Mouse (Mus musculus): Measurements from ENCODE around the gene Wdr77. TPM values are rescaled to one million over a fixed set of nuclear protein-coding genes. Genes with fewer than 3 reads are reported as not detected.
"Not testable (repeated sequence)": the region's sequence is repeated elsewhere in the genome, so short reads cannot be mapped to it uniquely, and the experiment has no call there.

Gene Wdr77
- polyA plus RNA-seq, 1 experiment, result 56.9 TPM

DNA sequence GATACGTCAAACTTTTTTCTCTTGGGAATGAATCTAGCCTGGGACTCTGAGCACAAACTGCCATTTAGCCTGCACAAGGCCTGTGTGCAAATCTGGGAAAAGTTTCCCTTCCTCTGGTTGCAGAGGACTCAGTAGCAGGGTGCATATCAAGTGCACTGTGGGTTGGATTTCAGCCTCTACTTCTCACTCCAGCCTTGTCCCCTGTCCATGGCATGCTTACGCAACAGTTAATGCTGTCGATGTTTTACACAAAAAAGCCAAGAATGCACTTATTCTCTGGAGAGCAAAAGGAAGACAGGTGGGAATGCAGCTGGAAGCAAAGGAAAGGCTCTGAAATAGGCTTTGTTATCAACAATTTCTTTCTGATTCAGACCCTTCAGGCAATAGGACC lies 40.8 kb upstream of the Wdr77 start:
- DNase-seq, result no peak
- 73% methylated on average over 3 of the region's 3 CpGs for WGBS

GRCm38 (mm10) chr3:105920743-105921142 lies 38.4 kb upstream of the Wdr77 start:
- H3K4me3 ChIP-seq (replicated peaks; ENCODE audit: insufficient read depth, low read depth, low read length); H3K27ac ChIP-seq (ENCODE audit: insufficient read depth, low read length); DNase-seq; H3K4me1 ChIP-seq (ENCODE audit: control insufficient read depth, insufficient read depth, low read length); H3K27me3 ChIP-seq (ENCODE audit: control insufficient read depth, insufficient read depth, low read length): not testable (repeated sequence)

More for the DNA sequence above, 40.8 kb upstream of the Wdr77 start:
- no peak overlapping the region for H3K4me3 ChIP-seq (replicated peaks; ENCODE audit: insufficient read depth, low read depth, low read length)
- H3K27me3 ChIP-seq (ENCODE audit: control insufficient read depth, insufficient read depth, low read length), result no peaks in the 10 kb centered on the region
- no peak overlapping the region for H3K27ac ChIP-seq (ENCODE audit: insufficient read depth, low read length)
- H3K4me1 ChIP-seq (ENCODE audit: control insufficient read depth, insufficient read depth, low read length), result no peaks in the 10 kb centered on the region
- TF ChIP-seq POLR2A (IDR thresholded peaks at IDR 0.05; ENCODE audit: borderline replicate concordance, insufficient read depth, low read length) (no peak), CTCF (IDR thresholded peaks at IDR 0.05; ENCODE audit: borderline replicate concordance, insufficient read depth, low read depth, low read length) (no peak)

DNA sequence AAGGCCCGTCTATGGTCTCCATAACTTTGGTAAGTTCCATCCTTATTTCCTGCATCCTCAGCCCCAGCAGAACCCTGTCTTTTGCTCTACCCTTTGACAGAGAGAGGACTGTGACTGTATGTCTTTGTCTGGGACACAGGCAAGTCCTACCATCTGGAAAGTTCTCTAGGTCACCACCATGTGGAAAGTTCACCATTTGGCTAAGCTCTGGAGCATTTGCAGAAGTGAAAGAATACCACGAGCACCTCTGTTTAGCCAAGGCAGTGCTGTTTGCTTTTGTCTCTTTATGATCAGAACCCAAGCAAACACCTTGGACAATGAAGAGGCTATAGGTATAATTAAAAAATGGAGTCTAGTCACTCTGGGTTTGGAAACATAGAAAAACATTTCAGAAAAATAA lies 37.2 kb upstream of the Wdr77 start:
- WGBS, result 75% methylated on average over 2 of the region's 2 CpGs
- DNase-seq, result no peak
- Histone ChIP-seq H3K27ac (ENCODE audit: insufficient read depth, low read length) (no peak overlapping the region), H3K4me1 (ENCODE audit: control insufficient read depth, insufficient read depth, low read length) (no peaks in the 10 kb centered on the region), H3K4me3 (replicated peaks; ENCODE audit: insufficient read depth, low read depth, low read length) (no peak overlapping the region), H3K27me3 (ENCODE audit: control insufficient read depth, insufficient read depth, low read length) (no peaks in the 10 kb centered on the region)
- no peak for TF ChIP-seq POLR2A (IDR thresholded peaks at IDR 0.05; ENCODE audit: borderline replicate concordance, insufficient read depth, low read length)
- TF ChIP-seq CTCF (IDR thresholded peaks at IDR 0.05; ENCODE audit: borderline replicate concordance, insufficient read depth, low read depth, low read length), result no peak

DNA sequence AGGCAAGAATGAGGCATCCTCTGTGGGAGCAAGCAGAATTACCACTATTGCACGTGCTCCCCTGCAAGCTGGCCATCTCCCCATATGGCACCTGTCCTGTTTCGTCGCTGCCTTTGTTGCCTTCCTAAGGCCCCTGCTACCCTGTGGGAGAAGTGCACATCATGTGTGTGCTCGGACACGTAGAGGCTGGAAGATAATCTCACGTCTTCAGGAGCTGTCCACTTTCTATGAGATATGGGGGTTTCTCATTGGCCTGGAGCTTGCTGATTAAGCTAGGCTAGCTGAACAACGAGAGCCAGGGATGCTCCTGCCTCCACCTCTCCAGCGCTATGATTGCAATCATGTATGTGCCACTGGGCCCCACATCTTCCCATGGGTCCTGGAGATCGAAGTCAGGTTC lies 34.6 kb upstream of the Wdr77 start:
- no peak for TF ChIP-seq POLR2A (IDR thresholded peaks at IDR 0.05; ENCODE audit: borderline replicate concordance, insufficient read depth, low read length)
- no peak for TF ChIP-seq CTCF (IDR thresholded peaks at IDR 0.05; ENCODE audit: borderline replicate concordance, insufficient read depth, low read depth, low read length)
- no peaks in the 10 kb centered on the region for H3K4me1 ChIP-seq (ENCODE audit: control insufficient read depth, insufficient read depth, low read length)
- WGBS, result 77% methylated on average over 9 of the region's 9 CpGs
- no peak overlapping the region for H3K4me3 ChIP-seq (replicated peaks; ENCODE audit: insufficient read depth, low read depth, low read length)
- H3K27ac ChIP-seq (ENCODE audit: insufficient read depth, low read length), result no peak overlapping the region
- H3K27me3 ChIP-seq (ENCODE audit: control insufficient read depth, insufficient read depth, low read length), result no peaks in the 10 kb centered on the region
- no peak for DNase-seq

GRCm38 (mm10) chr3:105927561-105928194 lies 31.5 kb upstream of the Wdr77 start:
- no peak for TF ChIP-seq POLR2A (IDR thresholded peaks at IDR 0.05; ENCODE audit: borderline replicate concordance, insufficient read depth, low read length)
- no peak for TF ChIP-seq CTCF (IDR thresholded peaks at IDR 0.05; ENCODE audit: borderline replicate concordance, insufficient read depth, low read depth, low read length)
- DNase-seq, result no peak
- 83% methylated on average over 7 of the region's 7 CpGs for WGBS
- Histone ChIP-seq H3K27ac (ENCODE audit: insufficient read depth, low read length) (no peak overlapping the region), H3K27me3 (ENCODE audit: control insufficient read depth, insufficient read depth, low read length) (no peaks in the 10 kb centered on the region), H3K4me1 (ENCODE audit: control insufficient read depth, insufficient read depth, low read length) (no peaks in the 10 kb centered on the region), H3K4me3 (replicated peaks; ENCODE audit: insufficient read depth, low read depth, low read length) (no peak overlapping the region)

GRCm38 (mm10) chr3:105928195-105928569 lies 31.0 kb upstream of the Wdr77 start:
- DNase-seq, result no peak
- Histone ChIP-seq H3K4me1 (ENCODE audit: control insufficient read depth, insufficient read depth, low read length) (no peaks in the 10 kb centered on the region), H3K27me3 (ENCODE audit: control insufficient read depth, insufficient read depth, low read length) (no peaks in the 10 kb centered on the region), H3K27ac (ENCODE audit: insufficient read depth, low read length) (no peak overlapping the region), H3K4me3 (replicated peaks; ENCODE audit: insufficient read depth, low read depth, low read length) (no peak overlapping the region)
- no peak for TF ChIP-seq CTCF (IDR thresholded peaks at IDR 0.05; ENCODE audit: borderline replicate concordance, insufficient read depth, low read depth, low read length)
- TF ChIP-seq POLR2A (IDR thresholded peaks at IDR 0.05; ENCODE audit: borderline replicate concordance, insufficient read depth, low read length), result no peak
- 78% methylated on average over 3 of the region's 3 CpGs for WGBS

GRCm38 (mm10) chr3:105928781-105929180 lies 30.4 kb upstream of the Wdr77 start:
- Histone ChIP-seq H3K27me3 (ENCODE audit: control insufficient read depth, insufficient read depth, low read length) (no peaks in the 10 kb centered on the region), H3K4me3 (replicated peaks; ENCODE audit: insufficient read depth, low read depth, low read length) (no peak overlapping the region), H3K4me1 (ENCODE audit: control insufficient read depth, insufficient read depth, low read length) (no peaks in the 10 kb centered on the region), H3K27ac (ENCODE audit: insufficient read depth, low read length) (no peak overlapping the region)
- TF ChIP-seq CTCF (IDR thresholded peaks at IDR 0.05; ENCODE audit: borderline replicate concordance, insufficient read depth, low read depth, low read length) (no peak), POLR2A (IDR thresholded peaks at IDR 0.05; ENCODE audit: borderline replicate concordance, insufficient read depth, low read length) (no peak)
- WGBS, result 89% methylated on average over 6 of the region's 6 CpGs
- DNase-seq, result no peak

- Histone ChIP-seq H3K27ac (ENCODE audit: insufficient read depth, low read length) (no peak overlapping the region), H3K27me3 (ENCODE audit: control insufficient read depth, insufficient read depth, low read length) (no peaks in the 10 kb centered on the region), H3K4me1 (ENCODE audit: control insufficient read depth, insufficient read depth, low read length) (no peaks in the 10 kb centered on the region), H3K4me3 (replicated peaks; ENCODE audit: insufficient read depth, low read depth, low read length) (no peak overlapping the region)
- TF ChIP-seq POLR2A (IDR thresholded peaks at IDR 0.05; ENCODE audit: borderline replicate concordance, insufficient read depth, low read length), result no peak
- TF ChIP-seq CTCF (IDR thresholded peaks at IDR 0.05; ENCODE audit: borderline replicate concordance, insufficient read depth, low read depth, low read length), result no peak
- WGBS, result 84% methylated on average over 7 of the region's 7 CpGs
- no peak for DNase-seq
Measured at GRCm38 (mm10) chr3:105929821-105930220, 29.3 kb upstream of the Wdr77 start.
